Mouse (Mus musculus) kidney, postnatal 4 days (tissue): ENCODE results near the gene Cryzl1.

ENCODE experiments used
- DNase-seq, 2 experiments: peaks; one replicate each; pipeline ENCODE4 v3.0.0; 2021; ENCODE audit warnings: mixed read lengths in 2 of 2

Cryzl1 gene

DNA sequence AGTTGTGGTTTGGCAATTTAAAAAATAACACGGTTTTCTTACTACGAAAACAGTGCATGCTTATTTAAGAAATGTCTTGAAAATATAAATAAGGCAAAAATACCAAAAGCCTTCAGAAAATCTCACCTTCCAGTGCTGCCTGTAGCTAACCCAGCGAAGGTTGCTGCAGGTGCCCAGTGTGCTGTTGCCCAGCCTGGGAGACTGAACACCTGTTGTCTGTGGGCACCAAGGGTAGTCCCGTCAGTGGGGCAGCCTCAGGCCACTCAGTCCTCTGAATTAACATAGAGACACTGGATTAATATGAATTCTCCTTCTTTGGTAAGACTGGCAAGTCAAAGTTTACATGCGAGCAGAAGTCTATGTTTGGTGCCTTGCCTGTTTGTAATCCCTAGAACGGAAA, 9.7 kb upstream of the Cryzl1 start:
- DNase-seq, result no peak

DNA sequence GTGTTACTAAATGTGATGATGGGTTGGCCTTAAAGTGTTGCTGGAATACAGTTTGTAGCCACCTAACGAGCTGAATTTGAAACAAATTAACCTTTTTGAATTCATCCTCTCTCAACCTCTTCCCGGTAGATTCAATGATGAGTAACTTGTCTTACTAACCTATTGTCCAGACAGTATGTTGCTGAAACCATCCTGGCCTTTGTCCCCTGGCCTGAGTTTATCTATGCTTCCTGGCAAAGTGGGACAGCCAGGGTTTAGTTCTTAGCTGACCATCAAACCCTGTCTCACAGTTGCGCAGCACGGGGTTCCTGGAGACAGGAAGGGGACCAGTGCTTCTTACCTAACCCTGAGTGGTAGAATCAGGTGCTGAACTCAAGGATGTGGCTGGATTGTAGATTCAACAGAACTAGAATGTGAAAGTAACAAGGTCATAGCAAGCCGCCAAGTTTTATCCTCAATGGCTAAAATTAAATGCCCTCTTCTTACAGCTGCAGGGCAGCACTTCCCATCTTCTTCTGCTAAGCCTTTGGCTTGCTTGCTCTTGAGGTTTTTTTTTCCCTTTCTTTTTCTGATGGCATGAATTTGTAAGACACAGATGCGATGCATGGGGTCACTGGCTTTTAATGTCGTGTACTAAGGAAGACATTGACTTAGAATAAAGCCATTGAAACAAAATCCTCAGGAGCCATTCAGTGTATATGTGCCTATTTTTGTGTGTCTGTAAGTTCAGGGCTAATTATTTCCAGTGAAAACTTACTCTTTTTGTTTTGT, 7.5 kb upstream of the Cryzl1 start:
- no peak for DNase-seq

DNA sequence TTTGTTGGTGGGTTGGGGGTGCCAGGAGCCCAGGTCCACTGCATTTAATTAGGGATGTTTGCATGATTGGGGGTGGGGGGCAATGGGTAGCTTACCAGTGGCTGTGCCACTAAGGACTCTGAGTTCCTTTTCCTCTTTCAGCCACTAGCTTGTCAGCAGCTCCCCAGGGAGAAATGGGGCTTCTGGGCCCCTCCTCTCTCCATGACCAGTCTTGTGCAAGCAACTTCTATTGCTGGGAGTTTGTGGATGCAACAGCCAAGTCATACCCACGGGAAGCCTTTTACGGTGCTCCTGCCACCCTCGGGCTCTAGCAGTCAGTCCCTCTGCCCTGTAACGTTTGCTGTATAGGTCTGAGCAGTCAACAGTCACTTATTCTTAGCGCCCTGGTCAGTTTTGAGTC, 6.0 kb upstream of the Cryzl1 start:
- DNase-seq, result peak in 1 of 2 experiments; percentile 27

DNA sequence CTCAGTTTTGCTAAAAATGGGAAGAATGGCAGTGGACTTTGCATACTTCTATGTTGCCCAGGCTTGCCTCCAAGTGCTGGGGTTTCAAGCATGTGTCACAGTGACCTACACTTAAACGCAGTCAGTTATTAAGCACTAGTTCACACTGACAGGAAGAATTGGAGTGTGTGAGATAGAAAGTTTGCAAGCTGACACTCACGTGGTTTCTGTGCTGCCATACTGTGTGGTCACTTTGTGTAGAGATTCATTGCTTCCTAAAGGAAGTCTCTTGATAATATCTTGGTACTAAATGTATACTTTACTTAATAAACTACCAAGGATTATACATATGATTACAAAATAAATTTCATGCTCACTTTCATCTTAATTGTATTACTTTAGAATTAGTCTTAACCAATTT, 4.0 kb upstream of the Cryzl1 start:
- no peak for DNase-seq

DNA sequence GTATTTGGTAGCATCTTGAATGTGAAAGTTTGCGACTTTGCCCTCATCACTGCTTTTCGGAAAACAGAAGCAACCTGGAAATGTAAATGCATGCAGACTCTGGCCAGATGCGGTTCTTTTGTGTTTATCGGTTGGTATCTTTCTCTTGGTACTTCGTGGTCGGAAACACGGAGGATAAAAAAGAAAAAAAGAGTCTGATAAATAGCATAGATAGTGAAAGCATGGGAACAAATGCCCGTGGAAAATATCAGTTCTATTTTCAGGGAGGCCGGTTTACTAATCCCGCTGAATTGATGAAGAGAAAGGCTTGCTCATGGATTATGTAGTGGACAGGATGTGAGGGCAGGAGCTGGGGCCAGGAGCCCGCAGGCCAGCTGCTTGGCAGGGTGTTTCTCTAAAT, 1.7 kb upstream of the Cryzl1 start:
- peak in 1 of 2 experiments; percentile 27 for DNase-seq

DNA sequence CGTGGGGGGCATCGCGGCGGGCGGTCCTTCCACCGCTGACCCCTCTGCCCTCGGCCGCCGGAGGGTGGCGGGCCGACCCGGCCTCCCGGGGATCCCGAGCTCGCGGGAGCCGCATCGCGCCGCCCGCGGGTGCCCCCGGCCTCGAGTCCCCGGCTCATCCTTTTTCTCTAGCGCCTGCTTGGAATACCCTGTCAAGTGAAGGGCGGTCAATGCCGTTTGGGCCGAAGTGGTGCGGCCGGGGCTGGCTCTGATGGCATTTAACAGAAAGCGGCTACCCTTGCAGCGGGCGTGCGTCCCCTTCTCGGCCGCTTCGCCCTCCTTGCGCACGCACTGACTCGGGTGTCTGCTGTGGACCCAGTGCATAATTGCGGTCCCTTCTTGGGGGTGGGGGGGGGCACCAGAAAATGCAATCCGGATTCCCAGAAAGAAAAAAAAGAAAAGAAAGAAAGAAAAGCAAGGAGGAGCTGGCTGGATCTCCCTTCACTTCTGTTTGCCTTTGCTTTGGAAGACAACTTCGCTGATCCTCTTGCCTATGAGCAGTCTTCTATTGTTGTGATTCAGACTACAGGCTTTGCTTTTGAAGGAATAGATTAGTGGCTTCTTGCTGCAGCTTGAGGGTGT, 1.2 kb upstream of the Cryzl1 start:
- DNase-seq, result peak; percentile 56 to 73

DNA sequence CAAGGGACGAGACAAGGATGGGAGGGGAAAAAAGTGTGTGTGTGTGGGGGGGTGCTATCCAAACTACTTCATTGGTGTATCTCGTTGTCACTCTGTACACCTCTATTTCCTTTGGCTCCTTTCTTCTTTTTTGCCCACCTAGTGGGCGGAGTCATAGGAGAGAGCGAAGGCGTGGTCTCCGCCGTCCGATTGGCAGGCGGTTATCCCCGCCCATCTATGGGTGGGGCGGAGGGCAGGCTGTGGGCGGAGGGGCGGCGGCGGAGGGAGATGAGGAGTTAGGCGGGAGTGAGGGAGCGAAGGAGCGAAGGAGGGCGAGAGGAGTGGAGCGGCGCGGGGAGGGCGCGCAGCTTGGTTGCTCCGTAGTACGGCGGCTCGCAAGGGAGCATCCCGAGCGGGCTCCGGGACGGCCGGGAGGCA, 299 bp upstream of the Cryzl1 start, which contains the start of gene Itsn1:
Gene Itsn1 (plus strand): TSS at position 216 of the 417 bp plus-strand sequence.
- peak; percentile 98 to 99 for DNase-seq

DNA sequence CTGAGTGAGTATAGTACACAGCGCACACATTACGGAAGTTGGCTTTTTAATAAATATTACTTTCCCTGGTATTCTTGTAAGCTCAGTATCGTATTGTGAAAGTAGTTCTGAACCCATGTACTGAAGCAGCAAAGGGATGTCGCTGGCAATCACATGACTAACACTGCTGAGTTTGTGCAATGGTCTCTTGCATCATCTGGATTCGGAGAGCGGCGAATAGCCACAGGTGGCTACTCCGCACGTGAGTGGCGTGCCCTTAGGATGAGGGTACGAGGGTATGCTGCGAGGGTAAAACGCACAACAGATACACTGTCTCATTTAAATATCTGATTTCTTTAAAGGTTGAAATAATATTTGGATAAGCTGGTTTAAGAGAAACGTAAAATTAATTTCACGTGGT, 1.3 kb downstream of the Cryzl1 start:
- no peak for DNase-seq

DNA sequence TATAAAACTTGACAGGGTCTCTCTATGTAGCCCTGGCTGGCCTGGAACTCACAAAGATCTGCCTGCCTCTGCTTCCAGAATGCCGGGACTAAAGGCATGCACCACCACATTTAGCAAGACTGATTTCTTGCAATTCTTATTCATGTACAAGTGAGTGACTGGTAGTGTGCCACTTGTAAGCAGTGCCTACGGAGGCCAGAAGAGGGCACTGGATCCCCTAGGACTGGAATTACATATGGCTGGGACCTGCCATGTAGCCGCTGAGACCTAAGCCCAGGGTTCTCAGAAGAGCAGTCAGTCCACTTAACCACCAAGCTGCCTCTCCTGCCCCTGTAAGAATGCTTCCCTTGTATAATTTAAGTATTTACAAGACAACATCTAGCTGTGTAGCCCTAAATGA, 4.5 kb downstream of the Cryzl1 start:
- peak; percentile 71 to 76 for DNase-seq

DNA sequence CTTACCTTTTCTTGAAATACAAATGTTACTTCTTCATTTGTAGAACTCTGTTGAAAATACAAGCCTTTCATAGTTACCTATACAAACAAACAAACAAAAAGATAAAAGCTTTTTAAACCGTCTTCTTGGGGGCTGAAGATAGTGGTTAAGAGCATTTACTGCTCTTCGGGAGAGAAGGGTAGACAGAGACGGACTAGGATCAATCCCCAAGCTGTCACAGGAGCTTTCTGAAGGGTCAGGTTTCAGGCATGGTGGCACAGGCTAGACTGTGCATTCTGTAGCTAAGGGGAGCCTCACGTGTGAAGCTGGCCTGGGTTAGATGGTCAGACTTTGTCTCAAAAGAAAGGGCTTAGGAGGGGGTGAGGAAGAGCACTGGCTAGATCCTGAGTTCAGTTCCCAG, 11.4 kb downstream of the Cryzl1 start:
- DNase-seq, result no peak

DNA sequence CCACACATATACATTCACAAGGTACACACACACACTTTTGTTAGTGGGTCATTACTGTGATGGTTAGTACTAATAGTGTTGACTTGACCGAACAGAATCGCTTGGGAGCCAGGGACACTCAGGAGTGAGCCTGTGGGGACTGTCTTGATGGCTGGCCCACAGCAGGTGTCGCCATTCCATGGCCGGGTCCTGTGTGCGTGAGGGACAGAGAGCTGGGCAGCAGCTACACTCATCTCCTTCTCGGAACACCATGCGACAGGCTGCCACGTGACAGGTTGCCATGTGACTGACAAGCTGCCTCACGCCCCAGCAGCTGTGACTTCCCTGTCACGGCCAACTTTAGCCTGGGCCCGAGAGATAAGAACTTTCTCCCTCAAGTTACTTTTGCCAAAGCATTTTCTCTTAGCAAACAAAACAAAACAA, 11.8 kb downstream of the Cryzl1 start:
- no peak for DNase-seq

DNA sequence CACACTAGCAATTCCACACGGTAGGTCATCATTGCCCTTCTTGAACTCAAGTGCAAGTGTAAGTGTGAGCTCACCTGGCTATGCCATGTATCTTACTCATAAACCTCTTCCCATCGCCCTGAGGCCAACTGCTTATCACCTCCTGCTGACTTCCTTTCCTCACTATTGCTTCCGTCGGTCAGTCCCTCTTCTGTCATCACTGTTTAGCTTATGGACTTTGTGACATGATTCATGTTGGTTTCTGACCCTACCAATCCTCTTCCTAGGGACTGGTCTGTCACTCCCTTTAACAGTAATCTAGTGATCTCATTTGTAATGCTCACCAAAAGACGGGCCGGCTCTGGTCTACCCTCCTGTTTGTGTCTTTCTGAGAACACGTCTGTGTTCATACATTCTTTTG, 18.5 kb downstream of the Cryzl1 start:
- no peak for DNase-seq

DNA sequence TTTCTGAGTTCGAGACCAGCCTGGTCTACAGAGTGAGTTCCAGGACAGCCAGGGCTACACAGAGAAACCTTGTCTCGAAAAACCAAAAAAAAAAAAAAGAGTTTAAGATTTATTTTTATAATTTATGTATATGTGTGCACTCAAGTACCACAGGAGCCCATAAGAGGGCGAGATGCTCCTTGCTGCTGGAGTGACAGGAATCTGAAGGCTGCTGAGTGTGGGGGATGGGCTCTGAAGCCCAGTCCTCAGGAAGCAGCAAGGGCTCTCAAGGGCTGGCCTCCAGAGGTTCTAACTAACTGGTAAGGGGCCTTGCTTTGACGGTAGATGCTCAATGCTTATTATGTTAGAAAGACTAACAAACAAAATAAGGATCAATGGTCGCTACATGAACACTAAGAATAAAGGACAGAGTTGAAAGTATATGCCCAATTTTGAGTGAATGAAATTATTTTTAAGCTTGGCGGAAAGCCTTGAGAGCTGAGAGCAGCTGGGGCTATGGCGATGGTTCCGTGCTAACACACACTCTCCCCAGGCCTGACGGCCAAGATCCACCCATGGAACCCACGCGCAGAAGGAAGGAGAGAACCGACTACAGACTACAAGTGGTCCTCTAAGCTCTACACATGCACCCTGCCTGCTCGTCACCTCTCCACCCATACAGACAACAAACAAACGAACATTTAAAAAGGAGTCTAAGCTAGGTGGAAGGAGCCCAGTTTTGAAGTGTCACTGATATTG, 24.0 kb downstream of the Cryzl1 start:
- peak in 1 of 2 experiments; percentile 32 for DNase-seq

DNA sequence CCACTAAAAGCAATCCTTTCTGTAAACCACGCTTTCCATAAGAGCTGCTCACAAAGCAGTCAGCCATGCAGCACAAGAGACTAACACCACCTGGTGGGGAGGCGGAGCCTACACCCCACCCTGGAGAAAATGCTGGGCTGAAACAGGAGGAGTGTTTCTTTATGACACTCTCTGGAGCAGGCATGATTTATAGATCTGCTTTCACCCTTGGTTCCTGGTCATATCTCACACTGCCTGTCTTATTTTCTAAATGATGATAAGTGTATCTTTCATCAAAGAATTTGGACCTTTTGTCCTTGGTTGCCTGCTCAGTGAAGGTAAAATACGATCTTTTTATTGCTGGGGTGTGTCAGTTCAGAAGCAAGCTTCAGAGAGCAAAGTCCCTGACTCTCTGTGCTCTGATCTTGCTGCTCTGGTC, 26.0 kb downstream of the Cryzl1 start:
- DNase-seq, result peak; percentile 40 to 59

DNA sequence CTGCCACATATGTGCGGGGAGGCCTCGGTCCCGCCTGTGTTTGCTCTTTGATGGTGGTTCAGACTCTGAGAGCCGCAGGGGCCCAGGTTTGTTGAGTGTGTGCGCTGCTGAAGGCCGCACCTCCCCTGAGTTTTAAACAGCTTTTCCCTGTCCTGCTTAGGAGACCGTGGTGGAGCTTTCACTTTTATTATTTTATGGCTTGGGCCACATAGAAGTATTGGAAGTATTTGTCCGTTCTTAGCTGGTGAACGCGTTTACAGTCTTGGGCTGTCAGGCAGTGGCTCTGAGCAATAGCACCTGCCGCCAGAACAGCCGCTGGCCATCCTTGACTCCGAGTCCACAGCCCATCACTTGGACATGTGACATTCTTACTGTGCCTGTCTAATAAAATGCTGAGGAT, 26.9 kb downstream of the Cryzl1 start:
- peak; percentile 65 to 73 for DNase-seq

DNA sequence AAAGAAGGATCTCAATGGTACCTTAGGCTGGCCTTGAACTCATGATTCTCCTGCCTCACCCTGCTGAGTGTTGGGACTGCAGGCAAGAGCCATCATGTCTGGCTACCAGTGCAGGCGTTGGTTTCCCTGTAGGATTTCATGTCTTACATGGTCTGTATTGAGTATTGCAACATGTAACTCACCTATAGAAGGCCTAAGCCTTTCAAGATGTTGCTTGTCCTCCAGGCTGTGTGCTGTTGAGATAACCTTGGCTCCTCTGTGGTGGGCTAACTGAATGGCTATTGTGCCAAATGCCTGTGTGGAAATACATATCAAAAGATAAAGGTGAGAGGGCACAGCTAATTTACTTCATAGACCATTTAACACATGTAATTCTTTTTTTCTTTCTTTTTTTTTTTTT, 29.8 kb downstream of the Cryzl1 start:
- no peak for DNase-seq

DNA sequence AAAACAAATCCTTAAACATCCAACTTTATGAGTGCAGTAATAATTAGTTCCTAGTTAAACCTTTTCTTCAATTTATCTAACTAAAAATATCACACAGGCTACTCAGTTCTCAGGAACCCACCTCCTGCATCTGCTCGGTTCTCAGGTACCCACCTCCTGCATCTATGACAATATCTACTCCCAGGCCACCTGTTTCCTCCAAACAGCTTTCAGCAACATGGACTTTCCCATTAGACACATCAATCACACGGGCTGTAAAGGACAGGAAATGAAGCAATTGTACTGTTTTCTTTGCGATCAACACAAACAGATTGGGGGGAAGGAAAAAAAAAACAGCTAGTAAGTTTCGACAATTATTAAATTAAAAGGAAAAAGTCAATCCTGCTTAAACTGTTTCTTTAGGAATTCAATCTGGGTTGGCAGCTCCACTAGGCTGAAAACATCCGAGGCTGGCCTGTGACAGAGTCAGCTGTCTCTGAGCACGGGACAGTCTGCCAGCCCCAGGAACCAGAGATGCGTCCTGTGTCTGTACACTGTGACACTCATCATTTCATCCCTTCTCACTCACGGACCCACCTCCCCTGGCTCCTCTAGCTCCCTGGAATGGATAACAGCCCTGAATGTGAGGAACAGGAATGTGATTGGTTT, 33.5 kb downstream of the Cryzl1 start:
- DNase-seq, result no peak

DNA sequence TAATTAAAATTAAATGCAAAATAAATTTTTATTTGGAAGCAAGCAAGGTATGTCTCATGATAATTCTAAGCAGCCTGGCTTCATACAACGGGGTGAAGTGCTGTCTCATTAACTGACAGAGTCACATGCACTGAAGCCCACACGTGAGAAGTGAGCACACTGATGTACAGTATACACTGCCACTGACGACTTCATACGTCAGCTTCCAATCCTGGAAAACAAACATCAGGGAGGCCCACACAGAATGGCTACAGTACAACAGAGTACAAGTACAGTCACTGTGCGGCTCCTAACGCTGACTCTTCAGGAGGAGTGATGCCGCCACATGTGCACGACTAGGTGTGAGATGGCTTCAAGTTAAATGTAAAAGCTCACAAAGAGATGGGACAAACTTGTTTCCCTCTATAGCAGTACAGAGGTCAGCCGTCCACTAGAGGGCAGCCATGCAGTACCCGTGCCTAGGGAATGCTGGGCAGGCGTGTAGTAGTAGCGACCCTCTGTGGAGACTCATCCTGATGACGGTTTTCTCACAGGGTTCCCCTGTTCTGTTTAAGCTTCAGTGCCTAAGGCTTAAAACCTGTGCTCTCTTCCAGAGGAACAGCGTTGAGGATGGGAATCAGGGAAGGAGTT, 34.2 kb downstream of the Cryzl1 start:
- DNase-seq, result peak; percentile 92

DNA sequence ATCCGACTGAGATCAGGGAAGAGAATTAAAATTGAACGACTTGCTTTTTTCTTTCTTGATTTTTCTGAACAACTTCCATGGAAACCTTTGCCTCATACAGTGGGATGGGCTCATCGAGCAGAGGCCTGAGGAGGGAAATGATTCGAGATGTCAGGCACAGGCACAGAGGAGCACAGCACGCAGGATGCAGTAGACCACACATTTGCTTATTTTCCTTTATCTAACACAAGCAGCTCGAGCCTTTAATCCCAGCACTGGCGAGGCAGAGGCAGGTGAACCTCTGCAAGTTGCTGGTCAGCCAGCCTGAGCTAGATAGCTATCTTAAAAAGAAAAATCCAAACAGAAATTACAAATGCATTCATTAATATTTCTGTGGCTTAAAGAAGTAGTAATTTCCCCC, 39.0 kb downstream of the Cryzl1 start:
- DNase-seq, result no peak

DNA sequence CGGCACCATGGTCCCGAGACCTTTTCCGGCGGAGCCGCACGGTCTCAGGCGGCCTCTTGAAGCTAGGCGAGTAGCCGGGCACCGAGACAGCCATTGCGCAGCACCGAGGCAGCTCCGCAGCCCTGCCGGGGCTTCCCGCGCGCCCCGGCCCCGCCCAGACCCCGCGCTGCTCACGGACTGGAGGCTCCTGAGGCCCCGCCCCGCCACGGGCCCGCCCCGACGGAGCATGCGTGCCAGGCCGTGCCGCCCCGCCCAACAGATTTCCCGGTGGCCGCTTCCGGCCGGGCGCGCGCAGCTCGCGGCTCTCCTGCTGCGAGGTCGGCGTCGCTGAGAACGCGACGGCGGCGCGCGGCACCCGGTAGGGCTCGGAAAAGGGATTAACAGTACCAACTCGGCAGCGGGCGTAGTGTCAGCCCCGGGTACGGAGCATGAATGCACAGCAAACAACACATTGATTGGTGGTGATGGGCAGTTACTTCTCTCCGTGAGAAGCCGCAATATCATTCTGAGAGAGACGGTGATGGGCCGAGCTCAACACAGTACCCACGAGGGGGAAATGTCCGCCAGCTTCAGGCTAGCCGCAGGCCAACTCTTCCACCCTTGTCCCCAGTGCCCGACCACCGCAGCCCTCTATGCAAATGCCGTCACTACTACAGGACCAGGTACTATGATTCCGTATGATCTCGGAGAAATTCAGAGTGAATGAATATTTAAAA, 40.0 kb downstream of the Cryzl1 start, which contains the start of gene Donson:
Gene Donson (minus strand): TSS at position 152 of the 716 bp plus-strand sequence.
- peak; percentile 97 to 98 for DNase-seq

DNA sequence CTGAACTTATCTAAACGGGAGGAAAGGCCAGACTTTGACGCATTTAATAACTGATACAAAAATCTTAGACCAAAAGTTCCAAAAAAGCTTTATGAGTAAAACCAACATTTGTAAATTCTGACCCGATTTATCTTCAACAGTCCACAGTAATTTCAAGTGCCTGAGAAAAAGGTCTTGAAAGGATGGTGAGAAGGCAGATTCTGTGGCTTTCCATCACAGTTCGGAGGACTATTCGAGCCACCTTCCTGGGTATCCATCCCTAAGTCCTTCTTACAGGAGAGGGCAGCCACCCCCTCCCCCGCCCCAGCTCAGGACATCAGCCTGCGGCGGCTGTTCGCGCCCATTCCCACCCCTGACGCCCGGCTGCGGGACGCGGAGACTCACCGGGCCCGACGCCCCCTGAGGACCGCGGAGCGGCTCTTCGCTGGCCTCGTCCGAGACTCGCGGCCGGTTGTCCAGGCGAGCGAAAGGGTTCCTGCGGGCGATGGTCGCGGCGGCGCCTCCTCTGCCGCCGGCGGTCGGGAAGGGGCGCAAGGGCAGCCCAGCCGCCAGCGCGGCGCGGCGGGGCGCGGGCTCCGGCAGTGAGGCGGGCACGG, 40.7 kb downstream of the Cryzl1 start:
- no peak for DNase-seq
